Mouse (Mus musculus): ENCODE measurements around the gene Iqck.

Iqck gene

GRCm38 (mm10) chr7:118851571-118851970 lies 4.0 kb upstream of the Iqck start:
- no peak for DNase-seq

GRCm38 (mm10) chr7:118852611-118853010 lies 2.9 kb upstream of the Iqck start:
- DNase-seq = no peak

- DNase-seq = no peak
Measured at GRCm38 (mm10) chr7:118854606-118855005, 946 bp upstream of the Iqck start.

- no peak for DNase-seq
Measured at GRCm38 (mm10) chr7:118855877-118856304, 339 bp downstream of the Iqck start, which contains the start of gene Knop1. Gene Knop1 (minus strand): TSS chr7:118856254.

- no peak for DNase-seq
Measured at GRCm38 (mm10) chr7:118858640-118859039, 3.1 kb downstream of the Iqck start.

GRCm38 (mm10) chr7:118865362-118865761 lies 9.8 kb downstream of the Iqck start:
- DNase-seq = no peak

GRCm38 (mm10) chr7:118879466-118880029 lies 24.0 kb downstream of the Iqck start:
- no peak for DNase-seq

GRCm38 (mm10) chr7:118883957-118884356 lies 28.4 kb downstream of the Iqck start:
- no peak for DNase-seq

GRCm38 (mm10) chr7:118884969-118885368 lies 29.4 kb downstream of the Iqck start:
- DNase-seq = no peak

- DNase-seq = no peak
Measured at GRCm38 (mm10) chr7:118887303-118888055, 31.9 kb downstream of the Iqck start.

GRCm38 (mm10) chr7:118889046-118889680 lies 33.6 kb downstream of the Iqck start:
- DNase-seq = peak; percentile 76 to 82

- no peak for DNase-seq
Measured at GRCm38 (mm10) chr7:118895469-118896450, 40.2 kb downstream of the Iqck start.

GRCm38 (mm10) chr7:118898063-118898462 lies 42.5 kb downstream of the Iqck start:
- no peak for DNase-seq

- no peak for DNase-seq
Measured at GRCm38 (mm10) chr7:118900090-118900489, 44.5 kb downstream of the Iqck start.

GRCm38 (mm10) chr7:118902944-118903343 lies 47.4 kb downstream of the Iqck start:
- peak; percentile 48 to 68 for DNase-seq

- no peak for DNase-seq
Measured at GRCm38 (mm10) chr7:118903879-118904278, 48.3 kb downstream of the Iqck start.

GRCm38 (mm10) chr7:118904530-118904929 lies 49.0 kb downstream of the Iqck start:
- DNase-seq = no peak

GRCm38 (mm10) chr7:118908961-118909515 lies 53.5 kb downstream of the Iqck start:
- DNase-seq = no peak

- no peak for DNase-seq
Measured at GRCm38 (mm10) chr7:118910464-118910863, 54.9 kb downstream of the Iqck start.

GRCm38 (mm10) chr7:118911170-118911569 lies 55.6 kb downstream of the Iqck start:
- no peak for DNase-seq

- DNase-seq = peak in 1 of 2 experiments; percentile 10
Measured at GRCm38 (mm10) chr7:118911571-118911970, 56.0 kb downstream of the Iqck start.

- peak; percentile 64 for DNase-seq
Measured at GRCm38 (mm10) chr7:118912049-118912490, 56.5 kb downstream of the Iqck start.

All from cerebellum, postnatal 14 days (tissue).